Mouse (Mus musculus) spleen, embryonic (tissue): ENCODE measurements around the gene Tfec.

Experiments
- CTCF ChIA-PET: fragments of 350-600 bp; sonication (Branson Sonifier 250); formaldehyde crosslinking; loops from one replicate; lab custom pipeline; 2022; lab: Charles Lee

Gene Tfec

DNA sequence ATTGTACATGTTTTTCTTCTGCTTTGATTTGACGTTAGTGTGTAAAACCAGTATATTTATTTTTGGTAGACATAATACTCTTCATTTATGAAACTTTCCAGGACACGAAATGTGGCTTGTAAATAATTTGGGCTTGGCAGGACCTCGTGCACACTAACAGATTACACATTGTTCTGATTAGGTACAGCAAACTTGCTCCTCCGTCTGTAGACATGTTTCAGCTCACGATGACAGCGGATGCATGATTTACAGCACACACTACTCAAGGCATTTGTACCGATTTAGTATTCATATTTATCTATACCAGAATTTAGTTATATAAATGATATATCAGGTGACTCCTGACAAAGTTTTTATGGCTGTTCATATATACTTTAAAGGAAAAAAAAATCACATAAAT lies 104.2 kb downstream of the Tfec start:
- CTCF ChIA-PET = no interaction called here

DNA sequence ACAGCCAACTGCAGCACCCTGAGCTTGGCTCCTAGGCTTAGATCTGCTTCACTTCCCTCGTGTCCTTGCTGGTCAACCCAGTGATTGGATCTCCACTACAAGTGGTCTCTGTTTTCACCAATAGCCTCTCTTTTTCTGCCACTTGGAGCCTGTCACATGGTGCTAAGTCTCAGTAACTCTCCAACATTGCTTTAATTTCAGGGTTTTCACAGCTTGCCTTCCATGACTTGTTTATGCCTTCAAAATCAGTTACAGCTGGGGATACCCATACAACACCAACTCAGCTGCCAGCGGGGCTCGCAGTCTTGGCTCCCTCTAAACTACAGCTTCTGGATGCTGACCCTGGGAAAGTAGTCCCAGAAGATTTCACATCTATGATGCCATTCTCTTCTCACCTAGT lies 113.1 kb downstream of the Tfec start:
- CTCF ChIA-PET = no interaction called here
